Mouse (Mus musculus) liver, embryonic 14.5 days (tissue): ENCODE data around the gene Prm3.
"Not testable (repeated sequence)": the region's sequence is repeated elsewhere in the genome, so short reads cannot be mapped to it uniquely, and the experiment has no call there.

Experiments
- CTCF ChIP-seq: IDR thresholded peaks from 2 replicates; pipeline ENCODE4 v1.5.1; 2016; ENCODE audit warnings: antibody characterized with exemption, low read depth, control low read depth
- EP300 ChIP-seq: IDR thresholded peaks from 2 replicates; pipeline ENCODE4 v1.6.1; 2016; ENCODE audit warnings: antibody characterized with exemption, low read depth

DNA sequence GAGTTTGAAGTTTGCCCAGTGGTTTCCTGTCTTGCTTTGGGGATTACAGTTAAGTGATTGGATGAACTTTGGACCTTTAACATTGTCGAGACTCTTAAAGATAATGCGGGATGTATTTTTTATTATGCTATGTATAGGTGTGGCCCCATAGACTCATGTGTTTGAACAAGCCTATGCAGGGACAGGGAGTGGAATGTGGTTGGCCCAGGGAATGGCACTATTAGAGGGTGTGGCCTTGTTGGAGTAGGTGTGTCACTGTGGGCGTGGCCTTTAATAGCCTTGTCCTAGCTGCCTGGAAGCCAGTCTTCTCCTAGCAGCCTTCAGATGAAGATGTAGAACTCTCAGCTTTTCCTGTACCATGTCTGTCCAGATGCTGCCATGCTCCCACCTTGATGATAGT lies 11.7 kb upstream of the Prm3 start:
- not testable (repeated sequence) for TF ChIP-seq CTCF, EP300
